Mouse (Mus musculus) left cerebral cortex, adult 8-10 months (tissue): ENCODE results near the gene Ptpn14. TPM values are rescaled to one million over a fixed set of nuclear protein-coding genes. Genes with fewer than 3 reads are reported as not detected.

Experiments
- DNase-seq, 2 experiments: peaks; one replicate each; pipeline ENCODE4 v3.0.0; 2022; ENCODE audit warnings: low spot score in 2 of 2
- total RNA-seq, 4 experiments: library from RNA; stranded (reverse); gene quantifications; 2 replicates each; pipeline ENCODE4 v1.2.4; 2022

The Ptpn14 gene
- total RNA-seq, 4 experiments from 2014 or later: 10.0 to 12.9 (median 10.2) TPM

GRCm38 (mm10) chr1:189767910-189768309, 39.8 kb downstream of the Ptpn14 start:
- DNase-seq: no peak

DNA sequence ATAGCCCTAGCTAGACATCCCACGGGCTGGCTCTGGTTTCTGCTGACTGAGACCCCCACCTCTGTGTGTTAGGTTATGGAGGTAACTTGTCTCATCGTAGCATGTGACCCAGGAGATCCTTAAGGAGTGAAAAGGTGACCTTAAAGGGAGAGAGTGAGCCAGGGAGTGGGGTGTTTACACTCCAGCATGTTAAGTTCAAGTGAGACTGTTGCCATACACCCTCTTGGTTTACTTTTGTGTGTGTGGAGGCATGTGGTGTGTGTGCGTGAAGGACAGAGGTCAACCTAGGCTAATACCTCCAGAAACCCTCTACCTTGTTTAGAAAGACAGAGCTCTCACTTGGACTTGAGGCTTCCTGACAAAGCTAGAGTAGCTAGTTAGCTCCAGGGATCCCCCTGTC, 42.4 kb downstream of the Ptpn14 start:
- no peak for DNase-seq

DNA sequence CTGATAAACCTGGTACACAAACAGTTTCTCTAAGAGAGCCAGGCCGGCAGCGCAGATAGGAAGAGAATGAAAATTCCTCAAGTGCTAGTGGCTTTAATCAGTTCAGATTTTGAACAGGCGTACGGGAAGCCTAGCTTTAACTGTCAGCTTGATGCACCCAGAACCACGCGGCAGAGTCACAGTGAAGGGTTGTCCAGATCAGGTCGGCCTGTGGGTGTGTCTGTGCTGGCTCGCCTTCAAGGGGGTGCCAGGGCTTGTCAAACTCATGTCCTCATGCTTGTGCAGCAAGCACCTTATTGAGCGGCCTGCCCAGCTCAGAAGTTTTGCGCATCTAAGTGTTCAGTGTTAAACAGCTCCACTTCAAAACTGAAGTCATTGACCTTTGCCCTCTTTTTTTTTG, 44.6 kb downstream of the Ptpn14 start:
- no peak for DNase-seq

GRCm38 (mm10) chr1:189774778-189775177, 46.7 kb downstream of the Ptpn14 start:
- DNase-seq: no peak

DNA sequence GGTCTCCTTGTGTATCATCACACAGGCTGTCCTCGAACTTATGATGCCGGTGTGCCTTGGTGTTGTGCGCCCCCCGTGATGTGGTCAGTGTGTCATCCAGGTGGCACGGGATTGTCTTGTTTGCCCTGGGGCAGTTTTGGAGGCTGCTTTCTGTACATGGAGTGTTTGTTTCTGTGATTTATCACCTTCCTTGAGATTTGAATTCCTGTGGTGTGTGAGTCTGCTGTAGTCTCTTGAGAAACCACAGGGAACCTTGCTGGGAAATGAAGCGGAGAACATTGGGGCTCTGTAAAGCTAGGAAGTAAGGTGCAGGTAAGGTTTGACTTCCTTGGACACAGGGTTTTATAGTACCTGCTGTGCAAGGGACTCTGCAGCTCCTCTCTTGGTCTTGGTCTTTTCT, 49.1 kb downstream of the Ptpn14 start:
- no peak for DNase-seq

GRCm38 (mm10) chr1:189778343-189778742, 50.3 kb downstream of the Ptpn14 start:
- DNase-seq: no peak

- DNase-seq: no peak
These were observed 51.2 kb downstream of the Ptpn14 start for GRCm38 (mm10) chr1:189779226-189779625.

GRCm38 (mm10) chr1:189781721-189782345, 53.8 kb downstream of the Ptpn14 start:
- no peak for DNase-seq

DNA sequence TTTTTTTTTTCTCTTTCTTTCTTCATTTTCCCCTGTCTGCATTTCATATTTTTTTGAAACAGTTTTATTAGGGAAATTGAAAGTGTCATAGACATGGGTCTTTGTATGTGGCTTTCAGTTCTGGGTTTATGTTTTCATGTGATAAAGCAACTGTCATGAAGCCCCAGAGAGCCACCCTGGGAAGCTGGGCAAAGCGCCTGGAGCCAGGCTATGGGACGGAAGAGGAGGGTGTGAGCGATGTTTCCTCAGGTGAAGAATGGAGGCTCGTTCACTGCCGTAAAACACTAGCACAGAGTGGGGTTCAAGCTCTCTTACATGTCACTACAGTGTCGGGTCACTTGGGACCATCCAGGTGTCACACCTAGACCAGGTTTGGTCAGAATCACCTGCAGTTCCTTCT, 54.6 kb downstream of the Ptpn14 start:
- no peak for DNase-seq

GRCm38 (mm10) chr1:189784503-189784902, 56.4 kb downstream of the Ptpn14 start:
- no peak for DNase-seq

DNA sequence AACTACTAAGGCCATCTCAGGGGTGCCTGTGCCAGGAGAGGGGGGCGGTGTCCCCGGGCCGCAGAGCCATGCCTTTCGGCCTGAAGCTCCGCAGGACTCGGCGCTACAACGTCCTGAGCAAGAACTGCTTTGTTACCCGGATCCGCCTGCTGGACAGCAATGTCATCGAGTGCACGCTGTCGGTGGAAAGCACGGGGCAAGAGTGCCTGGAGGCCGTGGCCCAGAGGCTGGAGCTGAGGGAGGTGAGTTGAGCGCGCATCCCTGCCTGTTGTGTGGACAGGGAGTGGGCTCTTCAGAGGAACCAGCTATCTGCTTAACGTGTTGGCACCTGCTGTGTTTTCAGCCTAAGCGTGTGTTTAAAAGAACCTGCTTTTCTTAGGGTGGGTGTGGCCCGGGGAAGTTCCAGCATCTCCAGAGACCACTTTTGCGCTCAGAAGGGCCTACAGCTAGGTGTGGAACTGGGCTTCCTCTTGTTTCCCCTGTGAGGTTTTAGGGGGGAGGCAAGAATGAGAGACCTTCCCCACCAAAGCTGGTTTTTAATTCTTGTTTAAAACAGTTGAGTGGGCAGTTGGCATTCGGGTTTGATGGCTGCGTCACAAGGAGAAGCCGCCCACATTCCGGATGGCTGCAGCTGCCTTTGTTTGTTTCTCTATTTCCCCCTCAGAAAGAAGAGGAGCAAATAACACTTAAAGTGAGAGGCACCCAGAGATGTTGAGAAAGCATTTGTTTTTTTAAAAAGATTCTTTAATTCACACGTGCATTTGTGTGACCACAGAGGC, 58.8 kb downstream of the Ptpn14 start:
- DNase-seq: peak; percentile 32 to 57

- DNase-seq: no peak
These were observed 61.5 kb downstream of the Ptpn14 start for GRCm38 (mm10) chr1:189789545-189789944.

DNA sequence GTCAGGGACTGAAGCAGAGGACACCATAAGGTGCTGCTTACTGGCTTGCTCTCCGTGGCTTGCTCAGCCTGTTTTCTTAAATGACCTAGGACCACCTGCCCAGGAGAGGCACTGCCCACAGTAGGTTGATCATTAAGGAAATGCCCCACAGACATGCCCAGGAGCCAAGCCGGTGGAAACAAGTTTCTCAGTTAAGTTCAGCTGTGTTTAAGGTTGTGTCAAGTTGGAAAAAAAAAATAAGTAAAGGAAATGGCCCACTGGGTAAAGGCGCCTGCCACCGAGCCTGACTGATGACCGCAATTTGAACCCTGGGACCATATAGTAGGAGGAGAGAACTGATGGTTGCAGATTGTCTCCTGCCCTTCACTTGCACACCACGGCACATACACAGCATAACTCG, 62.6 kb downstream of the Ptpn14 start:
- no peak for DNase-seq

DNA sequence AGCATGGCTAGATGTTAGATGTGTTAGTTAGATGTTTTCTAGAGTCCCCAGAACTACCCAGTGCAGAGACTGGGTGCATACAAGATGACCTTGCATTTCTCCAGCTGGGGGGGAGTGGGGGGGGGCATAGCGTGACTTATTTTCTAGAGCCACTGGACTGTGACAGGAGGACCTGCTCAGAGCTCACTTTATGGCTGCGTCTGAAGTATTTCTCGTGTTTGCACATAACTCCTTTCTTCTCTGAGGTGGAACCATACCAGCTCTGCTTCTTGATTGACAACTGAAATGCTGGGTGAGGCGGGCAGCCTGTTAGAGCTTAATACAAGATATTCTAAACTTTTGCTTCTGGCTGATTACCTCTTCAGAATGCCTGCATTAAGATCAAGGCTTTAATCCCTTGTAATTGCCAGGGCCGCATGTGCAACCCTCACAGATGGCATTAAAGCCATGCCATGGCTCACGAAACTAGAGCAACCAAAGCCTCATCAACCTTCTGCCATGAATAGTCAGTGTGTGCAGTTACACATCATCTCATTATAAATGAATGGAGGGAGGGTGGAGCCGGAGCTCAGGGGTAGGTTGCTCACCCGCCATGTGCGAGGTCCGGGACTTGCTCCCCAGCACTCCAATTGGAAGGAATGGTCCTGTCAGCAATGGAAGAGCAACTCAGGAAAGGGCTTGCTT, 63.6 kb downstream of the Ptpn14 start:
- no peak for DNase-seq

- DNase-seq: no peak
These were observed 64.6 kb downstream of the Ptpn14 start for GRCm38 (mm10) chr1:189792560-189793195.

DNA sequence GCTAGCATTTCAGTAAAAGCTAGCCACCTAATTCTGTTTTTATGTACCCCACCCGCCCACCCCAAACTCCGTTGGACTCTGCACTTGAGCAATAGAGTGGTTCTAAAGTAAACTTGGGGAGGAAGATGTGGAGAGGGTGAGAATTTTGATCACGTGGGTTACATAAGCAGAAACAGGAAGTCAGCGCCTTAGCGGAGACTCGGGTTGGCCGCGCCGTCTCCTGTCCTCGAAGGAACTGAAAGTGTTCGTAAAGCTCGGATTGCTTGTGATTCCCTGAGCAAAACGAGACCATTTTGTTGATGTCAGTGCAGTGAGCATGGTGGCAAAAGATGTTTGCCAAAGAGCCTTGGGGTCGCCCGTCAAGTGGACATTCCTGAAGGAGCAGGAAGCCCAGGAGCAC, 70.9 kb downstream of the Ptpn14 start:
- DNase-seq: no peak

DNA sequence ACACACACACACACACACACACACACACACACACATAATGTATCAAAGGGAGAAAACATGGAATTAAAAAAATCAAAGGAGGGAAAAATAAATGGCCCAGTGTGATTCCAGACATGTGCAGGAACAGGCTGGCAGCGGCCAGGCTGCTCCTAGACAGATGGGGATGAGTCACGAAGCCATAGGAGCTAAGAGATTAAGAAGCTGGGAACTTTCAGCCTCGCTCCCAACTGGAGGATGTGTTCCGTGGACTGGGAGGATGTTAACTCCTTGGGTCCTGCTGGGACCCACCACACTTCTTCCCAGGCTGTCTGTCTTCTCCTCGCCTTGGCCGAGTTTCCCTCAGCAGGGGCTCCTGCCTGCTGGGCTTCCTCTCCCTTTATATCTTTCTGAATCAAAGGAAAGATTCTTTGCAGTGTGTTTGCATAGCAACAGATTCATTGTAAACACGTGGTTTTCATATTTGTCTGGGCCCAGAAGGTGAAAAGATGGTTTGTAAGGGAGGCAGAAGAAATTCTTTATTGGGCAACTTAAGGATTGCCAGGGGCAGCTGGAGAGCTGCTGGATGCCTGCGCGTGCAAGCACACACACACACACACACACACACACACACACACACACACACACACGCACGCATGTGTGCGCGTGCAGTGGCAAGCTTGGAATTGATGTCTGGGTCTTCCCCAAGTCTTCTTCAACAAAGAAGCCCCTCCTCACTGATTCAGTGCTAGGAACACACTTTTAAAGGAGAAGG, 72.3 kb downstream of the Ptpn14 start:
- DNase-seq: peak in 1 of 2 experiments; percentile 55

DNA sequence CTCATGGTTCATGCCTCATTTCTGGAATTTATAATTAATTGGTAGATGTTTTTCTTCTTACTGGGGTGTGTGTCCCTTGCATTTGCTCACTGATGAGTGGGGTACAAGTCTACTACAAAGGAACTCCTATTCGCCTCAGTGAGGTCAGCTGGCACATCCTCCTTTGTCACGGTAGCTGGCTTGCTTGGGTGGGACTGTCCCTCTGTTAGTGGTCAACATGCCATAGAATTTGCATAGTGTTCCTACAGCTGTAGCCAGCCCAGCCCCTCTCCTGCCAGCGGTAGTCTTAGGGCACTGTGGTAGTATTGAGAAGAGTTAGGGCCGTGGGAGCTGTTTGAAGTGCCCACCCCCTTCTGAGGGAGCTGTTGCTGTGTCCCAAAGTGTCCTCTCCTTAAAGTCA, 73.2 kb downstream of the Ptpn14 start:
- no peak for DNase-seq

DNA sequence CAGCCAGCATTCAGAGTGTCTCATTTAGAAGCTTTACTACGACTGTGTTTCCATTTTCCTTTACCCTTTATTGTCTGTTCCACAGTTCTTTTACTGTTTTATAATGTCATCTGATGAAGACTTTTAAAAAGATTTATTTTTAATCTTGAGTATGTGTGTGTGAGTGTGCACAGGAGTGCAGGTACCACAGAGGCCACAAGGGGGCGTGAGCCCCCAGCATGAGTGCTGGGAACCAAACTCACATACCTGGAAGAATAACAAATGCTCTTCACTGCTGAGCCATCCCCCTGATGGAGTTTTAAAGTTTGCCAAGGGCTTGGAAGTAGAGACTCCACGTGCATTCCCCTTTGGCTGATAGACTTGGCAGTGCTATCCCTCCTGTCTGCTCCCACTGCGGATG, 74.5 kb downstream of the Ptpn14 start:
- DNase-seq: no peak

DNA sequence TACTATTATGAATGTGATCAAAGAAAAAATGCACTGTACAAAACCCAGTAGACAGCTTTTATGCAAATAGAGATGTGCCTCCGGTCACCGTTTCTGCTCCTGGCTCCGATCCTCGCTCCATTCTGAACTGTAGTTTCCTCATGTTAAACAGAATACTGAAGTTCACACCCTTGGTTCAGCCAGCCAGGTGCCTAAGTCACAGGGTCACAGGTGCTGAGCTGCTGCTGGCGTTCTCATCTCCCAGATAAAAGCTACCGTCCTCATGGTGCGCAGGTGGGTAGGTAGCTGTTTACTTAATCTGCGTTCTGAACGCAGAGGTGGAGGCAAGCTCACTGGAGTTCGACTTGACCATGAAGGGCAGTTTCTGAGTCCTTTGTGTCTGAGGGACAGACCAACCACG, 75.7 kb downstream of the Ptpn14 start:
- DNase-seq: no peak

DNA sequence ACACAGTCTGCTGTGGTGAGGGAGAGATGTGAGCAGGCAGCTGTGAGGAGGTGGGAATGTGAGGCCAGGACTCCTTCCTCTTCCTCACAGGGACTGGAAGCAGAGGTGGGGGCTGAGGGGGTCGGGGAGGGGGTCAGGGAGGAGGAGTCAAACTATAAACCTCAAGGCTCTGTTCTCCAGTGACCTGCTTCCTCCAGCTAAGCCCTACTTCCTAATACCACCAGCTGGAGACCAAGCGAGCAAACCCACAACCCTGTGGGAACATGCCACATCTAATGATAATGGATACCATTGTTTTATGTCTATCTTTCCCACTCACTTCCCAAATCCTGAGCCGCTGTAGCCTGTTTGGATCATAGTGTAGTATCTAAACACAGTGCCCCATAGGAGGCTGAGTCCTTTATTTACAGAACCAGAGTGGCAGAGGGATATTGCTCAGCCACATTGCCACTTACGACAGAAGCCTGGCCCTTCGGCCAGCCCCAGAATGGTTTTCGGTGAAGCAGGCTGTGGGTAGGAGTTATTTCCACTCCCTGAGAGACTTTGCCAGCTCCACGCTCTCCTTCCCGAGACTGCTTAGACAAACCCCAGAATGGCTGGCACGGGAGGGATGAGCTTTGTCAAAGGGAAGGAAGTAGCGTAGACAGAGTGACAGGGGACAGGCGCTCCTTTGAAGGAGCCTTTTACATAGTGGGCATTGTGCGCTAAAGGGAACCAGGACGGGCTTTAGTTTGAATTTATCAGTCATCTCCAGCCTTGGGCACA, 78.6 kb downstream of the Ptpn14 start:
- DNase-seq: no peak
